Mouse (Mus musculus) myocyte (in vitro differentiated cells): ENCODE data around the gene Dvl2. TPM values are rescaled to one million over a fixed set of nuclear protein-coding genes. Genes with fewer than 3 reads are reported as not detected.

Experiments used
- H3K27me3 ChIP-seq: one replicate; pipeline ENCODE4 v1.6.1; 2011; ENCODE audit not compliant: control insufficient read depth, insufficient read depth, insufficient read length
- H3K36me3 ChIP-seq: one replicate; pipeline ENCODE4 v1.6.1; 2011; ENCODE audit not compliant: control insufficient read depth, insufficient read depth
- H3K4me2 ChIP-seq: one replicate; pipeline ENCODE4 v1.6.1; 2011; ENCODE audit warnings: low read depth, control low read depth
- H3K4me3 ChIP-seq: one replicate; pipeline ENCODE4 v1.5.1; 2011; ENCODE audit warnings: mild to moderate bottlenecking, control low read depth, moderate library complexity
- H3K79me2 ChIP-seq: one replicate; pipeline ENCODE4 v1.6.1; 2011; ENCODE audit not compliant: control insufficient read depth, insufficient read depth
- H3ac ChIP-seq: one replicate; pipeline ENCODE4 v1.6.1; 2011; ENCODE audit not compliant: control insufficient read depth, insufficient read length
- CEBPB ChIP-seq: IDR thresholded peaks from 2 replicates; pipeline ENCODE4 v1.6.1; 2011; ENCODE audit warnings: mild to moderate bottlenecking, moderate library complexity; ENCODE audit not compliant: poor library complexity, insufficient read depth, severe bottlenecking
- E2F4 ChIP-seq: IDR thresholded peaks from one replicate; pipeline ENCODE4 v1.6.1; 2011; ENCODE audit warnings: mild to moderate bottlenecking, control low read depth, moderate library complexity; ENCODE audit not compliant: insufficient read depth
- MAX ChIP-seq: IDR thresholded peaks from one replicate; pipeline ENCODE4 v1.6.1; 2011; ENCODE audit warnings: low read depth, mild to moderate bottlenecking, control low read depth
- MYOD1 ChIP-seq, 3 experiments: IDR thresholded peaks; one replicate each; pipeline ENCODE4 v1.6.1; 2011; ENCODE audit warnings: control low read depth in 2 of 3, low read depth in 2 of 3, mild to moderate bottlenecking in 2 of 3, moderate library complexity in 1 of 3; ENCODE audit not compliant: insufficient read length in 2 of 3, control insufficient read depth in 1 of 3
- MYOG ChIP-seq, 3 experiments: IDR thresholded peaks; one replicate each; pipeline ENCODE4 v1.6.1; 2011; ENCODE audit warnings: control low read depth in 2 of 3, low read depth in 2 of 3, mild to moderate bottlenecking in 2 of 3; ENCODE audit not compliant: insufficient read length in 2 of 3, control insufficient read depth in 1 of 3, insufficient read depth in 1 of 3
- POLR2A ChIP-seq: IDR thresholded peaks from one replicate; pipeline ENCODE4 v1.6.1; 2011; ENCODE audit warnings: low read depth, mild to moderate bottlenecking, control low read depth, moderate library complexity; ENCODE audit not compliant: insufficient read length
- POLR2AphosphoS2 ChIP-seq: IDR thresholded peaks from one replicate; pipeline ENCODE4 v1.6.1; 2011; ENCODE audit warnings: low read depth, control low read depth; ENCODE audit not compliant: insufficient read length
- REST ChIP-seq: IDR thresholded peaks from one replicate; pipeline ENCODE4 v1.6.1; 2011; ENCODE audit warnings: mild to moderate bottlenecking, control low read depth, moderate library complexity; ENCODE audit not compliant: insufficient read depth, insufficient read length
- SRF ChIP-seq: IDR thresholded peaks from one replicate; pipeline ENCODE4 v1.6.1; 2011; ENCODE audit warnings: low read depth; ENCODE audit not compliant: control insufficient read depth, insufficient read length
- TCF12 ChIP-seq: IDR thresholded peaks from one replicate; pipeline ENCODE4 v1.6.1; 2011; ENCODE audit warnings: mild to moderate bottlenecking, control low read depth; ENCODE audit not compliant: poor library complexity, insufficient read depth, severe bottlenecking
- TCF3 ChIP-seq: IDR thresholded peaks from one replicate; pipeline ENCODE4 v1.6.1; 2011; ENCODE audit warnings: low read depth, control low read depth; ENCODE audit not compliant: insufficient read length
- USF1 ChIP-seq: IDR thresholded peaks from one replicate; pipeline ENCODE4 v1.6.1; 2011; ENCODE audit warnings: low read depth, mild to moderate bottlenecking, control low read depth, moderate library complexity
- polyA plus RNA-seq: library from polyadenylated mRNA; unstranded; fragments of >200 nt; fragmentation: generic; extraction: Trizol; gene quantifications from one replicate; pipeline ENCODE4 v1.2.1, GENCODE M21; 2012; ENCODE audit warnings: missing spikeins

Dvl2 gene
- polyA plus RNA-seq, 1 experiment: 24.3 TPM

- Histone ChIP-seq H3K27me3 (no peaks in the 10 kb centered on the region), H3K4me3 (peak overlapping the region; percentile 72), H3K79me2 (peaks cover 64% of the 10 kb centered on the region), H3ac (no peak overlapping the region), H3K36me3 (peaks cover 24% of the 10 kb centered on the region), H3K4me2 (peak overlapping the region; percentile 38)
- no peak for TF ChIP-seq MAX
- no peak for TF ChIP-seq POLR2A
- no peak for TF ChIP-seq REST
These were observed 729 bp upstream of the Dvl2 start for GRCm38 (mm10) chr11:69999666-70000065.

GRCm38 (mm10) chr11:70001159-70001558, 764 bp downstream of the Dvl2 start:
- TF ChIP-seq TCF3 (no peak), POLR2AphosphoS2 (no peak), MYOD1 (IDR thresholded peaks at IDR 0.05; ENCODE audit: control insufficient read depth in 1 of 3, insufficient read length in 2 of 3, low read depth in 2 of 3) (no peak), SRF (no peak), POLR2A (no peak), REST (no peak), CEBPB (no peak), E2F4 (no peak), MAX (no peak), TCF12 (no peak), USF1 (no peak), MYOG (IDR thresholded peaks at IDR 0.05; ENCODE audit: control insufficient read depth in 1 of 3, insufficient read depth in 1 of 3, insufficient read length in 2 of 3, low read depth in 2 of 3) (no peak)
- H3K4me2 ChIP-seq: peak overlapping the region; percentile 95
- H3K79me2 ChIP-seq: peaks cover 55% of the 10 kb centered on the region
- peaks cover 29% of the 10 kb centered on the region for H3K36me3 ChIP-seq
- H3K27me3 ChIP-seq: no peaks in the 10 kb centered on the region
- H3K4me3 ChIP-seq: peak overlapping the region; percentile 72
- H3ac ChIP-seq: peak overlapping the region; percentile 49

DNA sequence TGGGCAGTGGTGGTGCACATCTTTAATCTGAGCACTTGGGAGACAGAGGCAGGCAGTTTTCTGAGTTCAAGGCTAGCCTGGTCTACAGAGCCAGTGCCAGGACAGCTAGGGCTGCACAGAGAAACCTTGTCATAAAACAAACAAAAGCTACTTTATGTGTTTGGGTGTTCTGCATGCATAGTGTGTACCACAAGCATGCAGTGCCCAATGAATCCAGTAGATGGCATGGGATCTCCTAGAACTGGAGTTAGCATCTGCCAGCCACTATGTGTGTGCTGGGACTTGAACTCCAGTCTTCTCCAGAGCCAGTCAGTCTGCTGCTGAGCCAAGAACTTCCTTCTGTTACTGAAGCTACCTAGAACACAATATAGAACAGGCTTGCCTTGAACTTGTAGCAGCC, 1.5 kb downstream of the Dvl2 start:
- Histone ChIP-seq H3K4me2 (peak overlapping the region; percentile 95), H3K27me3 (no peaks in the 10 kb centered on the region), H3ac (no peak overlapping the region), H3K4me3 (peak overlapping the region; percentile 72), H3K79me2 (peaks cover 51% of the 10 kb centered on the region), H3K36me3 (peaks cover 33% of the 10 kb centered on the region)
- TF ChIP-seq TCF12 (no peak), POLR2AphosphoS2 (no peak), POLR2A (no peak), MYOD1 (IDR thresholded peaks at IDR 0.05; ENCODE audit: control insufficient read depth in 1 of 3, insufficient read length in 2 of 3, low read depth in 2 of 3) (no peak), CEBPB (no peak), USF1 (no peak), TCF3 (no peak), MAX (no peak), REST (no peak), MYOG (IDR thresholded peaks at IDR 0.05; ENCODE audit: control insufficient read depth in 1 of 3, insufficient read depth in 1 of 3, insufficient read length in 2 of 3, low read depth in 2 of 3) (no peak), E2F4 (no peak), SRF (no peak)

DNA sequence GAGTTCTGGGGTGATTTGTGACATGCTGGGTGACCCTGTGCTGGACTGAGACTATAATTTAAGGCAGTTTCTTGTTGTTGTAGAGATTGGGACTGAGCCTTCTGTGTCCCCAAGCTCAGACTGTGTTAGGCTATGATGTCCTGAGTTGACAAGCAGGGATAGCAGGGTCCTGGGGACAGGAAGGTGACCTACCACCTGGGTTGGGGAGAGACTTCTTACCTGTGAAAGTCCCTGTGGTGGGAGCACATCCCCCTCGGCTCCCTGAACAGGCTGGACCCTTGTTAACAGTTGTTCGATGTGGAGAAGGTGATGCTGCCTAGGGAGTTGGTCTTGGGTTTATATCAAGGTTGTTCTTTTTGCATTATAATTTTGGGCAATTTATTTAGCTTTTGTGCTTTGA, 2.1 kb downstream of the Dvl2 start:
- Histone ChIP-seq H3K4me3 (no peak overlapping the region), H3K27me3 (no peaks in the 10 kb centered on the region), H3K4me2 (peak overlapping the region; percentile 95), H3K79me2 (peaks cover 50% of the 10 kb centered on the region), H3K36me3 (peaks cover 35% of the 10 kb centered on the region), H3ac (no peak overlapping the region)
- TF ChIP-seq TCF3: no peak

DNA sequence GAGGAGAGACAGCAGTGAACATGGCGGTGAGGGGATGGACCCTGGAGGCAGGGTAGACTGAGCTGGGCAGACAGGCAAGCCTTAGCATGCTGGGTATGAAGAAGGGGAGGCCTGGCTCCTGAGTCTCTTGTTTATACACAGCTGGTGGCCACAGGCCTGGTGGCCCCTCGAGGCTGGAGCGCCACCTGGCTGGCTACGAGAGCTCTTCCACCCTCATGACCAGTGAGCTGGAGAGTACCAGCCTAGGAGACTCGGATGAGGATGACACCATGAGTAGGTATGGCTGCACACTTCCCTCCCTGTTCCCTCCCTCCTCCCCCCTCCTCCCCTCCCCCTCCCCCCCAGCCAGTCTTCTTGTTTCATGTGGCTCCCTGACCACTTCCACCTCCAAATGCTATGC, 5.1 kb downstream of the Dvl2 start:
- TF ChIP-seq MAX (no peak), E2F4 (no peak), USF1 (no peak), TCF12 (no peak), POLR2AphosphoS2 (no peak), MYOD1 (IDR thresholded peaks at IDR 0.05; ENCODE audit: control insufficient read depth in 1 of 3, insufficient read length in 2 of 3, low read depth in 2 of 3) (no peak), MYOG (IDR thresholded peaks at IDR 0.05; ENCODE audit: control insufficient read depth in 1 of 3, insufficient read depth in 1 of 3, insufficient read length in 2 of 3, low read depth in 2 of 3) (no peak), CEBPB (no peak), REST (no peak), SRF (no peak), POLR2A (no peak), TCF3 (no peak)
- Histone ChIP-seq H3K4me2 (no peak overlapping the region), H3K79me2 (peaks cover 38% of the 10 kb centered on the region), H3ac (no peak overlapping the region), H3K27me3 (no peaks in the 10 kb centered on the region), H3K4me3 (no peak overlapping the region), H3K36me3 (peaks cover 25% of the 10 kb centered on the region)
